9 mouse cellular contexts compared by ENCODE assay signal in the genomic region with DNA sequence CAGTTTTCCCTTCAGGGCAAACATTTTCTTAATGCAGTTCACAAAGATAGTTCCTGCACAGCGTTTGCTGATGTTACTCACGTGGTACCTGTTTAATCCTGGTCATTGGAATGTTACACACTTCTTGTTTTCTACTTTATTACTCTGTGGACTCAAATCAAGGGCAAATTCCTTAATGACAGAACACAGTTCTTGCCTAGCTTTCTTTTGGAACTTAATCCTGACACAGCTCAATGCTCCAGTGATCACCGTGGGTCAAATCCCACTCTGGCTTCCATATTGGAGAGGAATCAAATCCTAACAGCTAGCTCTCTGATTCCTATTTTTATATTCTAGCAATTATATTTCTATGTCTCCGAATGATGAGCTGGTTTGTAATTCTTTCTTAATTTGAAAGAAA.
"Had no signal": no experiment of that assay in that cellular context is flagged by ENCODE, and none has a peak within 500 bp of the region (broad histone marks: within the 10 kb centered on the region; RNA-seq: fewer than 3 reads in every experiment).

No protein-coding gene starts in this region.

- H3K4me3 ChIP-seq: intestine, embryonic 15.5 days; left cerebral cortex, adult 2 months; liver, embryonic 13.5 days had no signal

- H3K4me2 ChIP-seq: intestine, embryonic 15.5 days; liver, embryonic 13.5 days; lung, embryonic 14.5 days had no signal

- H3K36me3 ChIP-seq: intestine, embryonic 15.5 days; liver, embryonic 13.5 days had no signal

- H3K9me3 ChIP-seq: intestine, embryonic 15.5 days; liver, embryonic 13.5 days had no signal

- H3K27ac ChIP-seq: intestine, embryonic 15.5 days; left cerebral cortex, adult 2 months; liver, embryonic 13.5 days; macrophage had no signal

- H3K27me3 ChIP-seq: intestine, embryonic 15.5 days; liver, embryonic 13.5 days had no signal

- ATAC-seq: intestine, embryonic 15.5 days; lung, postnatal 0 days had no signal

- H3K9ac ChIP-seq: intestine, embryonic 15.5 days; liver, embryonic 13.5 days; lung, embryonic 14.5 days had no signal

- H3K4me1 ChIP-seq: intestine, embryonic 15.5 days had no signal

- DNase-seq: layer of hippocampus, postnatal 36 days; liver, embryonic 13.5 days; thymus, adult 18-20 months; thymus, postnatal 4 days had no signal
